Mouse (Mus musculus): ENCODE measurements around the gene Gm20388. TPM values are rescaled to one million over a fixed set of nuclear protein-coding genes. Genes with fewer than 3 reads are reported as not detected.

Gene Gm20388
- total RNA-seq, 2 experiments from 2014 or later, result 4.0 TPM; not detected in 1

DNA sequence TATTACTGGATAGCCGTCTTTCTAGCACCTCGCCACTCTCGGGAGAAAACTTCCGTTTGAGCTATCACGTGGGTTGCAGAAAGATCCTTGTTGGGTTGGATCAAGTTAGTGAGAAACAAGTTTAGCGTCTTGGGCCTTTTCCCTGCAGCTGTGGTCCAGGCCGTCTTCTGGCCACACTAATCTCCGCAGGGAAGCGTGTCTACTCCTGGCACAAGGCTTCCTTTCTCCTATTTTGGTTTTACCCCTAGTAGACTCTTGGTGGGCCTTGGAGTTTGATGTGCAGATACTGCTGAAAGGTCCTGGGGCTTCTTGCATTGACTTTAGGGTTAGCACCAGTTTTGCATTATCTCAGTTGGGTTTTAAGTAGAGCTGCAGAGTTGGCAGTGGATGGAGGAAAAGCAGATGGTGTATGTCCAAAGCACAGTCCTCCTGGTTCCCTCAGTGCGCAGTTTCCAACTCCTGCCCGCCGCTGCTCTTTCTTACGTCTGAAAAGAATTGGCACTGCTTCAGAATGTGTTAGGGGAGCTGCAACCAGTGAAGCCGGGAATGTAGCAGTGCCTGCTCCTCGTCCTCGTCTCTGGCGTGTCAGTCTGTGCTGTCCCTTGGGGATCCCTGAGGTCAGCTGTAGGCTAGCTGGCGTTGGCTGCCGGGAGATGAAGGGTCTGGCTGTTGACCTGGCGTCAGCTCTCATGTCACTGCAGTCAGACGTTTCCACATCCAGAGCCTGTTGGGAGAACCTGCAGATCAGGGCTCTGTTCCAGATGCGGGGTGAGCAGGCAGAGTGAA, 2107.6 kb downstream of the Gm20388 start:
- peak; percentile 57 to 64 for DNase-seq

DNA sequence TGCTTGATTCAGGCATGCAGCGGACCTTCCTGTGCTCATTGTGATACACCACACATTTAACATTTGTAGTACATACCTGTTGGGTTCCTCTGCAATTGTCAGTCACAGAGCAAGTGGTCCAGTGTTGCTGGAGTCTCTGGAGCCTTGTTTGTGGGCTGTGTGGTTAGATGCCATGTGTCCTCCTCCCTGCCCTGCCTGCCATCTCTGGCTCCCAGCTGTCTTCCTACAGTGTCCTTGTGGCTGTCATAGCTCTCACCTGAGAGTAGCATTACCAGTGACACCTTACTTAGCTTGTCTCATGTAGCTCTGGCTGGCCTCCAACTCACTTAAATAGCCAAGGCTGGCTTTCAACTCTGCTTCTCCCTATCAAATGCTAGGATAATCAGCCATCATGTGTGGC, 2108.5 kb downstream of the Gm20388 start:
- DNase-seq, result no peak

DNA sequence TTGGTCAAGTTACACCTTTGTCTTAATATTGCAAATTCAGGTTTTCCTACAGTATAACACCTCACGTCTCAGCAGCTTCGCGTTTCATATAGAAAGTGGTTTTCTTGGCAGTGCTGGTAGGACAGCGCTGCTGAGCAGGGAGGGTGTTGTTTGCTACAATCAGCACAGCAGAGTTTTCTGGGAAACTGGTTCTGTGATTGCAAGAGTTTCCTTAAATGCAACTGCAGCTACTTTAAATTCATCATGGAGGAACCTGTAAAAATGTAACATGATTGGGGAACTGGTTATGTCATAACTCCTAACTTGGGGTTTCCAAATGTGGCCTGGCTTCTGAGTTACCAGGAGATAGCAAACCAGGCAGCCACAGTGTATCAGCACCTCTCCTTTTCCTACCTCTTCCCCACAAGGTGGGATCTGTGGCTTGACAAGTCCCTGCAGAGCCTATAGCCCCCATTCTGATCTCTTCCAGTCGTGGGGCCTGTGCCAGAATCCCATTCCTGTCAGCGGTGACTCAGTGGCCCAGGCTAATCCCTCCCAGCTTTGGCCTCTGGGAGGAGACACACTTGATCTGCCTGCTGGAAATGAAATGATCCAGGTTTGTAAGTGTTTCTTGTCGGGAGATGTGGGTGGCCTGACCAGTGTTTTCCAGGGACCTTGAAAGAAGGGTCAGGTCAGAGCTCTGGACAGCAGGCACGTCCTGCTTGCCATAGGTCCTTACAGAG, 2109.6 kb downstream of the Gm20388 start:
- no peak for DNase-seq

DNA sequence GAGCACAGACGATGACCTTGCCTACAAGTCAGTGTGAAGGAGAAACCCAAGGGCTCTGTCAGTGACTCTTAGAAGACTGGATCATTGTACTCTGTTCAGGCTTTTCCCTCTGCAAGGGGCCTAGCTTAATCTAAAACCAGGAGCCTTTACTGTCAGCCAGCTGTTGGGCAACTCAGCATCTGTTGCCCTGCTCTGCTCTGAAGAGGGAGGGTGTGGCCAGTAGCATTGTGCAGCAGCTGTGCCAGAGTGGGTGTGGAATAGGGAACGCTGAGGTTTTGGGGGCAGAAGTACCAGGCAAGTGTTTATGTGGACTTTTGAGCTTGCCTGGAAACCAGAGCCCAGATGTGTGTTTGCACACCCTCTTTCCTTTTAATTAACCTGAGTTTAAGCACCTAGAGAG, 2111.1 kb downstream of the Gm20388 start:
- peak; percentile 26 to 46 for DNase-seq

GRCm38 (mm10) chr8:122022274-122022673, 2111.6 kb downstream of the Gm20388 start:
- DNase-seq, result no peak

- no peak for DNase-seq
Measured at GRCm38 (mm10) chr8:122022705-122023104, 2112.1 kb downstream of the Gm20388 start.

DNA sequence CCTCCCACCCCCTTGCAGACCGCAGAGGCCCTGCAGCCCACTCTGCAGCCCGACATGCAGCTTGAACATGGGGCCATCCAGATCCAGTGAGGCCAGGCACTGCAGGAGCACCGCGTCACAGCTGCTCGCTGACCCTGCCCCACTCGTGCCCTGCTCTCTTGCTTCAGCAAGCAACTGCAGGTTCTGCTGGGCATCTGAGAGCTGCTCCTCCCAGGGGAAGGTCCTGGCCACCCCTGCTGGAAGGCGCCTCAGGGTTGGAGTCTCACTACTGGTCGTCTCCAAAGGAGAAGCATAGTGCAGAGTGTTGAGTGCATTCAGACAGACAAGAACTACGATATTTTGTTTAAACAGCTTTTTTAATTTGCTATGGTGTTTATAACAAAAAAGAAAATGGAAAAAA, 2114.9 kb downstream of the Gm20388 start:
- DNase-seq, result no peak

GRCm38 (mm10) chr8:122028116-122028515, 2117.5 kb downstream of the Gm20388 start:
- no peak for DNase-seq

DNA sequence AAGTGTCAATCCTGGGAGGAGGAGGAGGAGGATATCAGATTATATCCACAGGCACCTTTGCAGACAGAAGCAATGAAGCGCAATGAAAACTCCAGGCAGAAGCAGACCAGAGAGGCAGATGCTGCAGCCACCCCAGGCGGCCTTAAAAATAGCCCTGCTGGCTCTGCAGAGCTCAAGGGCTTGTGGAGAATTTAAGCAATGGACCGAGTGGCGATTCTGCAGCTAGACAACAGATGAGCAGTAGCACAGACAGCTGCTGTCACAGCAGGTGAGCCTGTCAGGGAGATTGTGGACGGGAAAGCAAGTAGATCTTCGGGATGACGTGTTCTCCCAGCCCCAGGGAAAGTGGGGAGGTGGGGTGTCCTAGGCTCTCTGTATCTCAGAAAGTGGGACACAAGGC, 2120.3 kb downstream of the Gm20388 start:
- no peak for DNase-seq

DNA sequence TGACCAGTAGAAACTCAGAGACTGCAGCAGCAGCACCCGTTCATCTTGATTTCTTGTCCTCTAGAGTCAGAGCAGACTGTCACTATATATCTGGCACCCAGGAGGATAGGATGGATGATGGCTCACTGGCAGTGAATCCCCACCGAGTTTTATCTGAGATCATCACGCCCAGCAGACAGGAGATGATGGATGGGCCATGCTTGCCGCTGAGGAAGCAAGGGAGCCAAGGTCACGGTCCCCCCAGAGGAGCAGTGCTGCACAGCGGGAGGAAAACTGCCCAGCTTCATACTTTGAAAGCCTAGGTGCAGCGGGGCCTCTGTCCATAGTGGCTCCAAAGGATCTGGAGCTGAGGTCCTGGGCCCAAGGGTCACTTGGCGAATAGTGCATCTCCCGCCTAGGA, 2122.1 kb downstream of the Gm20388 start:
- DNase-seq, result no peak

DNA sequence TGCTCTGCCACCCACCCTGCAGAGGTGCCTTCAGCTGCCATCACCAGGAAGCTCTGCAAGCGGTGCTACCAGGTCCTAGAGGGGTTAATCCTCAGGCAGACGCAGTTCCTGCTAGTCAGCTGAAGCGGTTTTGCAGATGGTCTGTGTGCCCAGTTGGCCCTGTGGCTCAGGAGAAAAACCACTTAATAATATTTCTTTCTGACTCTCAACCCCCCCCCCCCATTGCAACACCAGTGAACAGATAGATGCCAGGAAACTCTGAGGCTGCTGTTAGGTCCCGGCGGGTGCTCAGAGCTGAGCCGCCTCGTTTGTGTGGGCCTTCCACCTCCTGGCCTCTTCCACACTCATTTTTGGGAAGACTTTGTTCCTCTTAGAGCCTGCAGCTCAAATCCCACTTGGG, 2124.9 kb downstream of the Gm20388 start:
- no peak for DNase-seq

DNA sequence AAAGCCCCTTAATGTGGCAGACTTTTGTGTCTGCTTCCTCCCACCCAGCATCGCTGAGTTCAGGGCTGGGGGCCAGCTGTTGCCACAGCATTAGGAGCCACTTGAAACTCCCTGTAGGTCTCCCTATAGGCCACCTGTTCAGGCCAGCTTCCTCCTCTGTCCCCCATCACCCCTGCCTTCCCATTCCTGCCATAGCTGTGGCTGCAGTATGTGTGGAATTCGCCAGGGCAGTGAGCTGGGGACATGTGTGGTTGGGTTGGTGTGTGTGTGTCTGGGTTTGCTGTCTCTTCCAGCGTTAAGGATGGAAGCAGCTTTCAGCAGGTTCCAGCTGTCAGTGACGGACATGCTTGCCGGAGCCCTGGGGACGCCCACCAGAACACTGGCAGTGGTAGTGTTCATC, 2125.7 kb downstream of the Gm20388 start:
- DNase-seq, result no peak

DNA sequence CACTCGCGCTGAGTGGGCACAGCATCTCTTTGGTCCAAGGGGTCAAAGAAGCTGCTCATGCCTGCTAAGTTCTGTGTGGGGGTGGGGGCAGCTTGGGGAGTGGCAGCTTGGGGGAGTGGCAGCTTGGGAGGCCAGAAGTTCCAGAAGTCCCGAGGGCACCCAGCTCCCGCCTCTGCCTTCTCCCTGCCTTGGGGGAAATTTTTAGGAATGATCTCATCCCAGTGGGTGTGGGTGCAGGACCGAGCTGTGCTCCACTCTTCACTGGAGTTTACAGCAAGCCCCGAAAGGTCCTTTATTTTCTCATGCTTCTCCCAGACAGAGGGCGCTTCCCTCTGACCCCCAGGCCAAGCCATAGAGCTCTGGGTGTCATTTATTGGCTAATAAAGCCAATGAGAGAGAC, 2126.6 kb downstream of the Gm20388 start:
- DNase-seq, result no peak

DNA sequence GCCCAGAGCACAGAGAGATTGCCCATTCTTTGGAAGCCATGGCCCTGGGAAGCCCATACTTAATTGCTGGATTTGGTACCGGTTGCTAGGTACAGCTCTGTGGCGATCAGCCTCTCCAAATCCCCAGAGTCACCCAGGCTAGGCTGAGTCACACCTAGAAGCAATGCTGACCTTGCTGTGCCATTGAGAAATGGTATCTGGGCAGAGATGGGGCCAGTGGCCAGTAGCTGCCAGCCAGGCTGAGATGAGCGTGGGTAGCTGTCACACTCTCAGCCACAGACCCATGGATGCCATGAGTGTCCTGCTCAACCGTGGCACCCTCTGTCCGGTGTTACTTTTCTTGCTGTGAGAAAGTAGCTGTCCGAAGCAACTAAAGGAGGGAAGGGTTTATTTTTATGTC, 2127.4 kb downstream of the Gm20388 start:
- no peak for DNase-seq

DNA sequence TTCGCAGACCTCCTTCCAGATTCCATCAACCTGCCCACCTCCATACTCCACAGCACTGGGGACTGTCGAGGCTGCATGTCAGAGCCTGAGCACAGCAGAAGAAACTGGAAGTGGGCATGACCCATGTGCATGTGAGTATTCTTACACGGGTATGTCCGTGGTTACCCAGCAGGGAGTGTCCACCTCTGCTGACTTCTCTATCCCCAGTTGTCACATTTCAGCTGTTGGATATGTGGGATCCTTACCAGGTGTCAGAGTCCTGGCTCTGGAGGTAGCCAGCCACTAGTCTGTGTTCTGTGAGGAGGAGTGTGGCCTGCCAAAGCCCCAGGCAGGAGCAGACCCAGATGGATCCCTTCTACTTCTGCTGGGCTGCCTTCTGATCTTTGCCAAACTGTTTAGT, 2128.8 kb downstream of the Gm20388 start:
- no peak for DNase-seq

GRCm38 (mm10) chr8:122047206-122047870, 2136.7 kb downstream of the Gm20388 start:
- DNase-seq, result peak; percentile 39 to 55

DNA sequence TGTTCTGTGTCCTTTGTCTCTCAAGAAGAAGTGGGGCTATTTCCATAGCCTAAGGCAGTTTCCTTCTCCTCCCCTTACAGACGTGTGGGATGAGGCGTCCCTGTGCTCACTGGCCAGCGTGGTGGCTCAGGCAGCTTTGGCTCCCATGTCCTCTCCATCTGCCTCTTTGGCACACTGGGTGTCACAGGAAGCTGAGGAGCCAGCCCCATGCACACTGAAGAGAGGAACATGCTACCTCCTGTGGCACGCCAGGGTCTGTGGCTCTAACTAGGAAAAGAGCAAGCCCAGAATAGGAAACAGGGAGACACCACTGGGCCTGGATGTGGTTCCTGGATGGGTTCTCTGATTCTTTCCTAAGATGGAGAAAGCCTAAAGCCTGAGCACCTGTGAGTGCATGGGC, 2138.6 kb downstream of the Gm20388 start:
- no peak for DNase-seq

DNA sequence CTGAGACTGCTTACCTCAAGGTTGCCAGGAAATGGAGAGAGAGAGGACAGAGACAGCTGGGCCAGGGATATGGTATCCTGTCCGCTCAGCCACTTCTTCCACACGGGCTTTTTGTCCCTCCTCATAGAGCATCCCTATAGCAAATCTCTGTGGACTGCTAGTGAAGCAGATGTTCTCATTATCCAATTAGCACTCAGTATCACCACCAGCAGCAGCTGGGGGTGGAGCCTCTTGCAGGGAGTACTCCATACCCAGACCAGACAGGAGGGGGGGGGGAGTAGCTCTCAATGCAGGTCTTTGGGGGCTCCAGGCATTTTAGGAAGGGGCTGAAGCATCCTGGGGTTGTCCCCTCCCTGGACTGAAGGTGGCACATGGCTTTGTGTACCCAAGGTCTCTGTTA, 2139.3 kb downstream of the Gm20388 start:
- no peak for DNase-seq

GRCm38 (mm10) chr8:122050620-122051019, 2140.0 kb downstream of the Gm20388 start:
- no peak for DNase-seq

DNA sequence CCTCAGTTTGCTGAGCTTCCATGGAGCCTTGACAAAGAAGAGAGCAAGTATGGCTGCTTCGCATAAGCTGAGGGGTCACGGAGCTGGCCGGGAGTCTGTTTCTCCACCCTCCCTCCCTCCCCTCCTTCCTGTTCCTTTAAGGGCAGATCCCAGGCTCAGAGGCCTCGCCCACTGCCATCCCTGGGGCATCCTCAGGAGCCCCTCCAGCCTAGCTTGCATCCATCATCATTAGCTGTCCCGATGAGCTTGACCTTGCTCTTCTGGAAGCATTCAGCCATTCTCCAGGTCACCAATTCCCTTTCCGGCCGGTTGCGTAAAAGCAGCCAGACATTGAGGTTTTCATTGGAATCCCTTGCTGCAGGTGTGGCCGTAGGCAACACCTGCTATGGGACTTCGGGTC, 2144.7 kb downstream of the Gm20388 start:
- DNase-seq, result no peak

DNA sequence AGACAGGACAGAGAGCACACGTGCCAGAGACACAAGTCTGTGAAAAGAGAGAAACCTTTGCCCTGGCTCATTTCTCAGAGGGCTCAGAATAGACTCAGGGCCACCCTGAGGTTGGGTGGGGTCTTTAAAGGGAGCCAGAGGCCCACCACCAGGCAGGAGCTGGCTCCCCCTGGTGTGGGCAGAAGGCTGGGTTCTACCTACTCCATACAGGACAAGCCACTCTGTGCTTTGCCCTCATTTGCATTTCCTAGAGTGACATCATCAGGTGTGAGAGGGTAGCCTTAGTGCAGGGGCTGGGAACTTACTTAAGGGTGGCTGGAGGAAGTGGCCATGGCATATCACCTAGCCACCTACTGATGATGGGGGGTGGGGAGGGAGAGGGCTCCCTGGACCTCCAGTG, 2145.5 kb downstream of the Gm20388 start:
- DNase-seq, result no peak

GRCm38 (mm10) chr8:122056882-122057281, 2146.2 kb downstream of the Gm20388 start:
- no peak for DNase-seq

DNA sequence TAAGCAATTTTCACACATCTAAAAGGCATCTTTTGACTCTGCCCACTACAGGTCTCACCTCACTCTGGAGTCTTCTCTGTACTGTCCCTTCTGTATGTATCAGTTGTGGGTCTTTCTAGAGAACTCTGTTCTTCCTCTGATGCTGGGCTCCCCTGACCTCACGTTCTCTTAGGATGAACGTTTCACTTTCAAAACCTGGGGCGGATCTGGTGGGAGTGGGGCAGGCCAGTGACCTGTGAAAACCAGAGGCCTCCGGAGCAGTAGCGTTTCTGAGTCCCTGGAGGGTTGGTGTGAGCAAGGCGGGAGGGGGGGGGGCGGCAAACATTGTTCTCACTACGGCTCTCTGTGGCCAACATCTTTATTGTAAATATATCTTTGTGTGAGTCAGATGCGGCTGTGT, 2147.9 kb downstream of the Gm20388 start:
- DNase-seq, result no peak
